Mouse (Mus musculus) macrophage (primary cell): ENCODE data around the gene Lrrc66. TPM values are rescaled to one million over a fixed set of nuclear protein-coding genes. Genes with fewer than 3 reads are reported as not detected.

ENCODE experiments used
- H3K27ac ChIP-seq: fragments of 350-480 bp; formaldehyde crosslinking; 2 replicates; pipeline ENCODE4 v1.9.0; 2021
- H3K36me3 ChIP-seq: fragments of 350-480 bp; formaldehyde crosslinking; 2 replicates; pipeline ENCODE4 v1.9.0; 2021; ENCODE audit errors: inconsistent target
- H3K4me3 ChIP-seq: fragments of 350-480 bp; formaldehyde crosslinking; 2 replicates; pipeline ENCODE4 v1.9.0; 2021; ENCODE audit errors: inconsistent target
- H3K79me2 ChIP-seq: fragments of 350-480 bp; formaldehyde crosslinking; 2 replicates; pipeline ENCODE4 v1.9.0; 2021; ENCODE audit errors: inconsistent target
- WGBS: methylation state at CpG from one replicate; pipeline ENCODE4 v1.1.7; 2026; ENCODE audit warnings: inconsistent platforms; ENCODE audit not compliant: missing documents; 5-methylcytosine and 5-hydroxymethylcytosine counted together
- polyA plus RNA-seq: library from polyadenylated mRNA; stranded (reverse); fragments of 250-400 nt; gene quantifications from 3 replicates; pipeline ENCODE4 v1.2.4, GENCODE M21; 2018; ENCODE audit warnings: inconsistent platforms
- total RNA-seq, 78 experiments: library from RNA; depleted of rRNA; stranded (reverse); fragments of 250-400 nt; gene quantifications; 1 replicate in 9 of 78; 2 replicates in 24 of 78; 3 replicates in 43 of 78; 4 replicates in 2 of 78; pipeline ENCODE4 v1.2.4; 2018; ENCODE audit warnings: inconsistent platforms in 56 of 78

Gene Lrrc66
- 1 to 10 TPM in 4 of 26 experiments, under 1 TPM in 8, not detected in 14; 0.12 to 4.2 (median 0.63) TPM for total RNA-seq (2018; cell fraction: chromatin; rRNA removed)
- total RNA-seq (2018; cell fraction: cytosol; rRNA removed), result 1 to 10 TPM in 3 of 26 experiments, under 1 TPM in 23; 0.06 to 1.2 (median 0.55) TPM
- total RNA-seq (2018; cell fraction: nucleus; rRNA removed), result 1 to 10 TPM in 4 of 26 experiments, under 1 TPM in 14, not detected in 8; 0.16 to 3.3 (median 0.47) TPM
- polyA plus RNA-seq, result 0.97 to 4.6 TPM (median 1.7 TPM) in 3 replicates

DNA sequence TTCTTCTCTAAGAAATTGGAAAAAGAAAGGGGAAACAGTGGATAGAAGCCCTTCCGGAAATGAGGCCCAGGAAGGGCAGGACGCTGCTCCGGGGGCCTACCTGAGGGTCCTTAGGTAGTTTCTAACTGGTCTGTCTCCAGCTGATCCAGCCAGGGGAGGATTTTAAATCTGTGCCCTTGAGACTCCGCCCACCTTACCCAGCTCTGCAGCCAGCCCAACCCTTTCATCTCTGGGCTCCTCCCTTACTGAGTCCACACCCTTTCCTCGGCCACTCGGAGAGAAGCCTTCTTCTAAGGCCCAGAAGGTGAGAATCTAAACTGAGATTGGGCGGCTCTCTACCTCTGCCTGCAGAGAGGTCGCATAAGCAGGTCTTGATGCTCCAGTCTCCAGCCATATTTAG, at the start of gene Lrrc66:
TSS of gene Lrrc66 (minus strand) at position 236 of the 400 bp plus-strand sequence.
- WGBS, result 89% methylated on average over 8 of the region's 8 CpGs

DNA sequence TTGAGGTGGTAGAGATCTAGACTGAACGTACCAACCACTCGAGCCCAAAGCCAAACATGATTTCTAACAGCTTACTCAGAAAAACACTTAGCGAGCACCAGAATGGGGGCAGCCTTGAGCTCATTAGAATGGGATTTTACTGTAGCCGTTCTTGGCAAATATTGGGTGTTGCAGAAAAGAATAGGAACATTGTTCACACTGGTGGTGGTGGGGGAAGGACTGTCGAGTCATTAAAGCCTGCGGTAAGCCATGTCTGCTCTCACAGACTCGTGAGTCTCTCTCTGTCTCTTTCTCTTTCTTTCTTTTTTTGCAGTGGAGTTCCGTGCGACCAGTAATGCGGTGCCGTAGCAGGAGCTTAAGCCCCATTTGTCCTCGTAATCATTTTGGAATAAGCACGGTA, 44.3 kb upstream of the Lrrc66 start:
- WGBS, result 81% methylated on average over 13 of the region's 13 CpGs
- no peaks in the 10 kb centered on the region for H3K79me2 ChIP-seq
- H3K4me3 ChIP-seq, result no peak overlapping the region
- H3K27ac ChIP-seq, result no peak overlapping the region
- no peaks in the 10 kb centered on the region for H3K36me3 ChIP-seq

More for the DNA sequence above, at the start of gene Lrrc66:
- Histone ChIP-seq H3K4me3 (no peak within 1 kb of the TSS), H3K79me2 (no peaks in the 10 kb centered on the region), H3K27ac (no peak within 1 kb of the TSS), H3K36me3 (peaks cover 32% of the 10 kb centered on the region)

DNA sequence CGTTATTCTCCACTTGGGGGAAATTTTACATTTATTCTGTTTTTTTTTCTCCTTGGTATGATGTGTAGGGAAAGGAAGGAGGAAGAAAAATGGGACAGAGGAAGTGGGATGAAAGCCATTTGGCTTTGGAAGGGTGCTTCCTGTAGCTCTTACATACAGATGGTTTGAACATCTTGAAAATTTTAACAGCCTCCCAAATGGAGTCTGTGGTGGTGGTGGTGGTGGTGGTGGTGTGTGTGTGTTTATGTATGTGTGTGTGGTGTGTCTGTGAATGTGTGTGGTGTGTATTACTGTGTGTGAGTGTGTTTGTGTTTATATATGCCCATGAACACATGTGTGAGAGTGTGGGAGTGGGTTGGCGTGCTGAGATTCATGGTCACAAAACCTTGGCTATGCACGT, 43.3 kb upstream of the Lrrc66 start:
- no peaks in the 10 kb centered on the region for H3K36me3 ChIP-seq
- H3K79me2 ChIP-seq, result no peaks in the 10 kb centered on the region
- 93% methylated on average over 3 of the region's 3 CpGs for WGBS
- H3K27ac ChIP-seq, result no peak overlapping the region
- H3K4me3 ChIP-seq, result no peak overlapping the region

DNA sequence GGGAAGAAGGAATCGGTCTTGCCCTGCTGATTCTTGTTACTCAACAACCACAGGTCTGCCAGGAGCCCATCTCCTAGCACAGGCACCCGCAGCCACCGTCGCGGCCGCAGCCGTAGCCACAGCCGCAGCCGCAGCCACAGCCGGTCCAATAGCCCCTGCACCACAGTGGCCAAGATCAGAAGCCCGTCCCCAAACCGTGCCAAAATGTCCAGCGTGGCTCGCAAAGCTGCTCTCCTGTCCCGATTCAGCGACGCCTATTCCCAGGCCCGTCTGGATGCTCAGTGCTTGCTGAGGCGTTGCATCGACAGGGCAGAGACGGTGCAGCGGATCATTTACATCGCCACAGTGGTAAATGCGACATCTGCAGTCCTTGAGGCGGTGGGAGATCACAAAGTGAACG, 37.1 kb upstream of the Lrrc66 start:
- Histone ChIP-seq H3K79me2 (no peaks in the 10 kb centered on the region), H3K27ac (no peak overlapping the region), H3K36me3 (no peaks in the 10 kb centered on the region), H3K4me3 (no peak overlapping the region)
- WGBS, result 69% methylated on average over 26 of the region's 26 CpGs

DNA sequence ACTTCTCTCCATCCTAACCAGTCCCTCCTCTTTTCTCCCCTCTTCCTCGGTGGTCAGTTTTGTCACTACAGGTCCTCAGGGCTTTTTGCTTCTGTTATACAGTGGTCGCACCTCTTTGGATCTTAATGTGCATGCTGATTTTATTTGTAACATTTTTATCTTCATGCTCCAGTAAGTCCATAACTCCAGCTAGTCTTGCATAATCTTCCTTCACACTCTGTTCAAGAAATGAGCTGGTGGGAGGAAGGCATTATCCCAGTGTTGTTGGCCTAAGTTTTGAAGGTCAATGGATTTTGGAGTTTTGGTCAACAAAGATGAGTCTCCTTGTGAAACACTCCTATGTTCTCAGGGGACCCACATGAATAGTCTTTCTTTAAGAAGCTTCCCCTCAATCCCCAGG, 35.6 kb upstream of the Lrrc66 start:
- H3K79me2 ChIP-seq, result no peaks in the 10 kb centered on the region
- no peak overlapping the region for H3K4me3 ChIP-seq
- no peak overlapping the region for H3K27ac ChIP-seq
- 88% methylated on average over 2 of the region's 2 CpGs for WGBS
- H3K36me3 ChIP-seq, result no peaks in the 10 kb centered on the region

DNA sequence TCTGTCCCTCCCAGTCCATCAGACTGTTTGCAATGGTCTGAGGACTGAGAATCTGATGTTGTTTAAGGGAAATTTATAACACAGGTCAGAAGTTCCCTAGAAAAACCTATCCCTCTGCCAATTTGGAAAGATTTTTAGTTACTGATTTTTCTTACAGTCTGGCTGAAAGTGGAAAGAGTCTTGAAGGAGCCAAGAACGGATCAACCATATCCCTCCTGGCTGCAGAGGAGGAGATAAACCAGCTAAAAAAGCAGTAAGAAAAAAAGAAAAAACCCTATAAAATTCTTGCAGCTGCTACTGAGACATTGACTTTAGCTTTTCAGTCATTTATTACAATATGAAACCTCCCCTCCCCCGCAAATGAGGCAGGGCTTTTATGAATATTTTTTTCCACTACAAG, 34.4 kb upstream of the Lrrc66 start:
- no peaks in the 10 kb centered on the region for H3K36me3 ChIP-seq
- no peaks in the 10 kb centered on the region for H3K79me2 ChIP-seq
- WGBS, result 93% methylated on average over 2 of the region's 2 CpGs
- H3K27ac ChIP-seq, result no peak overlapping the region
- H3K4me3 ChIP-seq, result no peak overlapping the region

DNA sequence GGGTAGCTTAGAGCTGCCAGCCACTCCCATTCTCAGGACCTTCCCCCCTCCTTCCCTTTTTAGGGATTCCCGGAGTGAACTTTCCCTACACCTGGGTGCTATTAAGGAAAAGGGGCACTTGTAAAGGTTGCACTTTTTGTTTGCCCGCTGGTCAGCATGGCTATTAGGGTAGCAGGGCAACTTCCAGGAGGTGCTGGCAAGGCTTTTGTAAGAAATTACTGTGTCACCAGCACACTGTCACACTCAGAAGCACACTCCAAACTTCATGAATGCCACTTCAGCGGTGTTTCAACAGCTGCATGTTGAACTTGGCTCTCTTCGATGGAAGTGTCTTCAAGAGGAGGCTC, 19.5 kb upstream of the Lrrc66 start:
- H3K79me2 ChIP-seq, result no peaks in the 10 kb centered on the region
- 7% methylated on average over 4 of the region's 4 CpGs for WGBS

DNA sequence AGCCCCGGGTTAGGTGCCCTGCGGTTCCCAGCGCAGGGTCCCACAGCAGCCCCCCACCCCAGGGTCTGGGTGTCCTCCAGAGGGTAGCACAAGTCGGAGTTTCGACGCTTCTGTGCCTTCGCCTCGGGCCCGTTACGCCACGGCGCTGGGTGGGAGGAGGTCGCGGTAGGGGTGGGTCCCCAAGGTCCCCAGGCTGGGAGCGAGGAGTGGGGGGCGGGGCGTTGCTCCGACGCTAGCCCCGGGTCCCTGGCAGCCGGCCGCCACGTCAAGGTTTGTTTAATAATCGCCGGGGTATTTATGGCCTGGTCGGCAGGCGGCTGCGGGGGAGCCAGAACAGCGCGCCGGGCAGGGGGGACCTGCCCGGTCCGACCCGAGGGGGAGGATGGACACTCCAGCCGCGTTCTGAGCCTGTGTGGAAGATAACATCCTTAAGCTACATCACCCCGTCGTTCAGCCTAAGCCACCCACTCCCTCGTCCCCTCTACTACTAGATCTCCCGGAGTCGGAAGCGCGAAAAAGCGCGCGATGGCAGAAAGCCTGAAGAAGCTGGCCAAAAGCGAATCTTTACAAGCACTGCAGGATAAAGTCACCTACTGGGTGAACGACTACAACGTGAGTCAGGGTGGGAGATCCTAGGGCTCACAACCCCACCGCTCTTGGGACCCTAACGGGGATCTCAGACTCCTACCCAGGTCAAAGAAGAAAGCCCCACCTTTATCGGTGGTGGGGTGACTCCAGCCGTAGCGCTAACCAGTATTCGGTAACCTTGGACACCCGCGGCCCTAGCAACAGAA, 18.9 kb upstream of the Lrrc66 start, which contains the start of gene Spata18:
TSS of gene Spata18 (plus strand) at position 319 of the 794 bp plus-strand sequence.
- no peaks in the 10 kb centered on the region; the same call in 1 of the 2 replicates for H3K79me2 ChIP-seq
- peak within 1 kb of the TSS; percentile 59 for H3K4me3 ChIP-seq
- 1% methylated on average over 55 of the region's 57 CpGs for WGBS
- H3K27ac ChIP-seq, result no peak within 1 kb of the TSS
- H3K36me3 ChIP-seq, result no peaks in the 10 kb centered on the region

More for the DNA sequence above, 19.5 kb upstream of the Lrrc66 start:
- no peaks in the 10 kb centered on the region for H3K36me3 ChIP-seq
- H3K27ac ChIP-seq, result no peak overlapping the region
- no peak overlapping the region for H3K4me3 ChIP-seq

DNA sequence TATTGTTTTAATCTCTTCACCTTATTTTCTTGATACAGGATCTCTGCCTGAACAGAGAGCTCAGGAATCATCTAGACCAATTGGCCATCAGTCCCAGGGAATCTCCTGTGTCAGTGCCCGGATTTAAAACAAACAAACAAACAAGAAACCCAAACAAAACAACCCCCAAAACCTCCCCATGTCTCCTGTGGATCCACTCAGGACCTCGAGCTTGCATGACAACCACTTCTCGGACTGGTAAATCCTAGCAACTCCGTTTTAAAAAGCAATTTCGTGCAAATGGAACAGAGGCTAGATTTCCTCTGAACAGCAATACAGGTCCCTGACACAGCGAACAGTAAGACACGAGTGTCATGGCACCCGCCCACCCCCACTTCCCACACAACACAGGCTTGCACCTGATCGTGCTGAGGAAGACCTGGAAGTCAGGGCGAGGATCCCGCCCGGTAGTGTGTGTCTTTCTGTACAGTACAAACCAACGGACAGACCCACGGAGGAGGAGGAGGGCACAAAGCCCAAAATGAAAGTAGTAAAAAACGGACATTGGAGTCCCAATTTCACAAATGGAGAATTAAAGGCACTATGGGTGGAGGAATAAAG, 18.1 kb upstream of the Lrrc66 start:
- 0% methylated on average over 14 of the region's 15 CpGs for WGBS
- Histone ChIP-seq H3K27ac (no peak overlapping the region), H3K4me3 (peak overlapping the region; percentile 59), H3K36me3 (no peaks in the 10 kb centered on the region), H3K79me2 (no peaks in the 10 kb centered on the region; the same call in 1 of the 2 replicates)

DNA sequence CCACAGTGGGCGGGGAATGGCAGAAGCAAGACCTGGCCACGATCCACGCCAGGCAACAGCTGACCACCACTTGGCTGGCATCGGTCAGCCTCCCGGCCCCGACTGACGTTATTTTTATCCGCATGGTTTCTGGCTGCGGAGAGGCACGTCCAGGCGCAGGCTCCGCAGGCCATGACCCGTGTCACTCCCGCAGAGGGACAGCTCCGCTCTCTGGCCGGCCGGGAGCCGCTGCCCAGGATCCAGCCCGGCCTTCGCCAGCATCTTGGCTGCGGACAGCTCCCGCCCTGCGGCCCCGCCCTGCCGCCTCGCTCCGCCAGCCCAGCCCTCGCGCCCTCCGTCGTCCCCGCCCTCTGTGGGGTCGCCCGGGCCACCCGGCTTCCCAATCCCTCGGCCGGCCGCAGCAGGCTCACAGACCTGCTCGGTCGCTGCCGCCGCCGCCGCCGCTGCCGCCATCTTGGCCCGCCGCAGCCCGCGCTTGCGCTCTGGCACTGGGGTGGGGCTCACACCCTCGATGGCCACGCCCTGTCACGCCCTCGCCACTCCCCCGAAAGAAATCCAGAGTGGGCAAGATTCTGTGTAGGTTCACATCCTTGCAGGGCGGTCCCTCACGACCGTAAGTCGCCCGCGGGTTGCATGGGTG, 15.1 kb upstream of the Lrrc66 start, which contains the start of gene Sgcb:
TSS of gene Sgcb (minus strand) at position 530 of the 640 bp plus-strand sequence.
- Histone ChIP-seq H3K27ac (no peak within 1 kb of the TSS), H3K79me2 (no peaks in the 10 kb centered on the region; the same call in 1 of the 2 replicates), H3K4me3 (peak within 1 kb of the TSS; percentile 49), H3K36me3 (0 out of 2 replicates have a peak, but pooled peaks cover 6% of the 10 kb centered on the region)
- under 1% methylated on average over 62 of the region's 62 CpGs for WGBS

DNA sequence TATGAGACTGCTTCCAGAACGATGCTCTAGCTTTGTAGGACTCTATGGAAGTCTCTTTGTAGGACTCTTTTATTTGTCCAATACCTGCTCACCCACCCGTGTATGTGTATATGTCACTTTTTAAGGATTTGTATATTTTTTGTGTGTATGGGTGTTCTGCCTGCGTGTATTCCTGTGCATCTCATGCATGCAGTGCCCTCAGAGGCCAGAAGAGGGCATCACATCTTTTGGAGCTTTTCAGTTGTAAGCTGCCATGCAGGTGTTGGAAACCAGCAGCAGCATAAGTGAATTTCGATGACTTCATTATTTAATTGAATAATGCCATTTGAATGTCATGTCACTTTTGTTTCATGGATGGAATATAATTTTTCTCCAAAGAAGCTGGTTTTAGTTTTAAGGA, 9.8 kb upstream of the Lrrc66 start:
- Histone ChIP-seq H3K36me3 (peaks cover 36% of the 10 kb centered on the region), H3K79me2 (no peaks in the 10 kb centered on the region; the same call in 1 of the 2 replicates), H3K4me3 (no peak overlapping the region), H3K27ac (no peak overlapping the region)
- WGBS, result 96% methylated on average over 4 of the region's 4 CpGs

DNA sequence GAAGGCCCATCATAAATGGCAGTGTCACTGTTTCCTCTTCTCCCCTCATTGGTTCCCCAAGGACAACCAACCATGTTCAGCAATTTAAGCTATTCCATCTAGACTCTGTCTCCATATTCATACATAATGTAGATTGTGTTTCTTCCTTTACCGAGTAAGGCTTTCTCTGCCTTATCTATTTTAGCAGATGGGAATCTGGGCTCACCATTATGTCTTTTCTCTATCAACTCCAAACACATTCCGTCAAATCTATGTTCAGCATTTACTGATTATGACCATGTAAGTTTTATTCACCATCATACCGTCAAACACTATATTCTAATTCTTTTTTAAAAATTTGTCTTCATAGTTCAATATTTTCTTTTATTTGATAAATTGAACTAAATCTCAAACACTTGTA, 8.7 kb upstream of the Lrrc66 start:
- Histone ChIP-seq H3K79me2 (no peaks in the 10 kb centered on the region; the same call in 1 of the 2 replicates), H3K27ac (no peak overlapping the region), H3K36me3 (peaks cover 45% of the 10 kb centered on the region), H3K4me3 (no peak overlapping the region)
- WGBS, result 96% methylated on average over 3 of the region's 3 CpGs

DNA sequence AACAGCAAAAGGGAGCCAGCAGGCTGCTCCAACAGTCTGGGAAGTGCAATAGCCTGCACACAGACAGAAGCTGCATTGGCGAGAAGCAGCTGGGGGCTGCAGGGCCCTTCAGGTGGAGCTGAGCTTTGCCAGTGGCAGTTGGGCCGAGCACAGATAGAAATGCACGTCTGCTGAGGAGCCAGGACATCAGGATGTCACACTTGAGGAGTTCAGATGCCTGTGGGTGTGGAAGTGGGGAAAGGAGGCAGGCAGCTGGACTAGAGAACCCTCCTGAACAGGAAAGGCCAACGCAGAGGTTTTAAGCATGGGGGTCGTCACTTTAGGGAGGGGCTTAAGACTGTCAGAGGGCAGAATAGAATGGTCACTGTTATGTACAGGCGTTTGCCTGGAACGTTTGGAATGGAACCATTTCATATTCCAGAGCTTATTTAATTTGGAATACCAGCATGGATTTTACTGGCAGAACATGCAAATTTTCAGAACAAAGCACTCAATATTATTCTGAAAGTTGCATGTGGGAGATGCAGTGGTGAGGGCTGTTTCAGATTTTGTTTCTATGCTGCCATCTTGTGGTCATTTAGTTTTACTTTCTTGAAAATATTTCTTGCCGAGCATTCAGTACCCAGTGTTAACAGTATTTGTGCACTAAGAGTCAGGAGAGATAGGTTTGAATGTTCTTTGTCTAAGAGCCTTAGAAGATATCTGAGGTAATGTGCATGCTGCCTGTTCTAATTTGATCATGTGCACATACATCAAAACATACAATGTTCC, 5.2 kb upstream of the Lrrc66 start:
- Histone ChIP-seq H3K27ac (no peak overlapping the region), H3K36me3 (peaks cover 63% of the 10 kb centered on the region), H3K4me3 (no peak overlapping the region), H3K79me2 (no peaks in the 10 kb centered on the region)
- WGBS, result 67% methylated on average over 8 of the region's 8 CpGs

DNA sequence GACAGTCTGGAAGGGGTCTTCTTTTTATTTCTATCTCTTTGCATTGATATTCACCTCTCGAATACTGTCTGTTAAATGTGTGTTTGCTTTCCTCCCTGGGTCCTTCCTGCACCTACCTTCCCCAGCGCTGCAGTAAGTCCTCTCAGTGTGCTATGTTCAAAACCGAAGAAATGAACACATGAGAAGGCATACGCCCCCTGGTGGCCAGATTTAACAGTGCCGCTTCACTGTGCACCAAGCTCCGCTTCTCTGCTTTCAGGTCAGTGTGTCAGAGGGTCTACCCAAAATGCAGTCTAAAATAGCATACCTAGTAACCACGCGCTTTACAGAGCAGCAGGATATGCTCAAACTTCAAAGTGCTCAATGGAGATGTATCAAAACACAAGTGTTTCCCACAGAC, 815 bp upstream of the Lrrc66 start:
- Histone ChIP-seq H3K27ac (no peak overlapping the region), H3K36me3 (peaks cover 33% of the 10 kb centered on the region), H3K4me3 (no peak overlapping the region), H3K79me2 (no peaks in the 10 kb centered on the region)
- 61% methylated on average over 8 of the region's 8 CpGs for WGBS
